Mouse (Mus musculus) small intestine, adult 2 months (tissue): ENCODE data around the gene Mrpl19.

Source experiments
- CTCF ChIP-seq: fragments of 200-500 bp; IDR thresholded peaks from 2 replicates; pipeline ENCODE4 v1.5.1; 2012; ENCODE audit warnings: low read depth, mild to moderate bottlenecking, control low read depth, inconsistent platforms, low read length, moderate library complexity, mixed read lengths; ENCODE audit not compliant: insufficient replicate concordance, insufficient read length; ENCODE audit errors: extremely low read depth
- POLR2A ChIP-seq: fragments of 200-500 bp; IDR thresholded peaks from 2 replicates; pipeline ENCODE4 v1.6.1; 2012; ENCODE audit warnings: low read depth, mild to moderate bottlenecking, control low read depth, inconsistent platforms, low read length, moderate library complexity

DNA sequence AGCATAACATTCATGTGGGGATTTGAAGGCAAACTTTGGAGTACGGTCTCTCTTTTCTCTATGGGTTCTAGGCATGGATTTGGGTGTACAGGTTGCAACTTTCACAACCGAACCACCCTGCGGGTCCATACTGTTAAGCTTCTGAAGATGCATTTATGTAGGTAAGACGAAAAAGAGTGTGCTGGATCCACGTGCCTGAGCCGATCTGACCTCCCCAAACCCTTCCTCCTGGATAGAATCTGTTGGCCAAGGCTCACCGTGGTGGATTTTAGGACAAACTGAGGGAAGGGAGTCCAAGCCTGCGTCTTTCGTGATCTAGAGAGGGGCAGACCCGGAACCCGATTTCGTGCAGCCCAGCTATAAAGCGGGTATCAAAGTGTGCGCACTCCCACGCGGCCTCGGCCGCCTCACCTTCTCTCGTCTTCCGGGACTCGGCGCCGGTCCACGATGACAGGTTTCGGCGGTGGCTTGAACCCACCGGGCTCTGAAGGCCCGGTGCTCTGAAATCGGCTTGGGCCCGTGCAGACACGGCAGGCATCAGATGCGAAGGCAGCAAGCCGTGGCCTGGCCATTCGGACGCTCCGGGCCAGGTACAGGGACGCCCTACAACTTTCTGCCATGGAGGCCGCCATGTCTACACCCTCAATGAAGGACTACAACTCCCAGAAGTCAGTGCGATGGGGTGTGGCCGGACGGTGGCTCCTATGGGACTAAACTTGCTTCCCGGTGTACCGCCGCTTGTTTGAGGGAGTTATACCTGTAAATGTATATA is at the start of gene Mrpl19:
- TF ChIP-seq CTCF, result no peak
- no peak; the same call in 1 of the 2 replicates for TF ChIP-seq POLR2A
